Mouse (Mus musculus) kidney, postnatal 0 days (tissue): Measurements from ENCODE around the gene Ubqln4. TPM values are rescaled to one million over a fixed set of nuclear protein-coding genes. Genes with fewer than 3 reads are reported as not detected.

Experiments
- ATAC-seq: fragments of 200-750 bp; cut with Nextera tagmentation; replicated peaks from 2 replicates; pipeline ENCODE4 v1.8.0; 2017; ENCODE audit warnings: low read depth, moderate number of reproducible peaks, moderate TSS enrichment, moderate library complexity; ENCODE audit not compliant: low FRiP score
- DNase-seq: peaks from one replicate; pipeline ENCODE4 v3.0.0-alpha.2; 2016; ENCODE audit warnings: low spot score
- H3K27ac ChIP-seq: fragments of 300-500 bp; sonication (generic); 2 replicates; pipeline ENCODE4 v1.5.1; 2014; ENCODE audit warnings: mild to moderate bottlenecking
- H3K27me3 ChIP-seq: fragments of 300-500 bp; sonication (generic); 2 replicates; pipeline ENCODE4 v1.6.1; 2014; ENCODE audit warnings: low read length, mixed read lengths; ENCODE audit not compliant: insufficient read depth
- H3K36me3 ChIP-seq: fragments of 300-500 bp; sonication (generic); 2 replicates; pipeline ENCODE4 v1.6.1; 2014; ENCODE audit warnings: low read length, mixed read lengths; ENCODE audit not compliant: insufficient read depth
- H3K4me1 ChIP-seq: fragments of 300-500 bp; sonication (generic); replicated peaks from 2 replicates; pipeline ENCODE4 v1.6.1; 2014; ENCODE audit warnings: antibody characterized with exemption, low read length, mixed read lengths; ENCODE audit not compliant: insufficient read depth
- H3K4me2 ChIP-seq: fragments of 300-500 bp; sonication (generic); 2 replicates; pipeline ENCODE4 v1.6.1; 2014; ENCODE audit warnings: mild to moderate bottlenecking, low read length, moderate library complexity, mixed read lengths
- H3K4me3 ChIP-seq: fragments of 300-500 bp; sonication (generic); replicated peaks from 2 replicates; pipeline ENCODE4 v1.5.1; 2014; ENCODE audit warnings: low read depth, low read length
- H3K9ac ChIP-seq: fragments of 300-500 bp; sonication (generic); 2 replicates; pipeline ENCODE4 v1.6.1; 2014; ENCODE audit warnings: low read depth, low read length
- H3K9me3 ChIP-seq: fragments of 300-500 bp; sonication (generic); replicated peaks from 2 replicates; pipeline ENCODE4 v1.6.1; 2016; ENCODE audit warnings: low read length, inconsistent platforms, mixed read lengths
- CTCF ChIP-seq: IDR thresholded peaks from 2 replicates; pipeline ENCODE4 v1.5.1; 2016; ENCODE audit warnings: antibody characterized with exemption, low read depth, mild to moderate bottlenecking, moderate library complexity
- WGBS: fragments of 180-500 bp; shearing (Covaris S2); extraction: QIAGEN DNeasy Blood & Tissue Kit; methylation state at CpG from one replicate; pipeline ENCODE4 v1.1.7; 2014; 5-methylcytosine and 5-hydroxymethylcytosine counted together
- polyA plus RNA-seq: library from polyadenylated mRNA; unstranded; fragments of >200 nt; fragmentation: Nextera tagmentation; extraction: Ambion mirVana; gene quantifications from 2 replicates; pipeline ENCODE4 v1.2.1, GENCODE M21; 2015

Ubqln4 gene
- polyA plus RNA-seq, 1 experiment from 2014 or later = 35.1 TPM

GRCm38 (mm10) chr3:88514231-88515094 is 39.1 kb upstream of the Ubqln4 start:
- Histone ChIP-seq H3K9ac (no peak overlapping the region), H3K36me3 (no peaks in the 10 kb centered on the region), H3K4me1 (peaks cover 20% of the 10 kb centered on the region), H3K27me3 (no peaks in the 10 kb centered on the region), H3K9me3 (no peaks in the 10 kb centered on the region), H3K27ac (no peak overlapping the region), H3K4me3 (no peak overlapping the region), H3K4me2 (no peak overlapping the region)
- DNase-seq = no peak
- no peak for TF ChIP-seq CTCF
- ATAC-seq = no peak
- WGBS = 75% methylated on average over 10 of the region's 10 CpGs

GRCm38 (mm10) chr3:88515095-88515386 is 38.5 kb upstream of the Ubqln4 start:
- Histone ChIP-seq H3K36me3 (no peaks in the 10 kb centered on the region), H3K9ac (no peak overlapping the region), H3K27me3 (no peaks in the 10 kb centered on the region), H3K4me1 (peaks cover 20% of the 10 kb centered on the region; the same call in 1 of the 2 replicates), H3K4me3 (no peak overlapping the region), H3K9me3 (no peaks in the 10 kb centered on the region), H3K4me2 (no peak overlapping the region), H3K27ac (no peak overlapping the region)
- no peak for DNase-seq
- ATAC-seq = no peak
- WGBS = 100% methylated on average over 2 of the region's 2 CpGs
- no peak for TF ChIP-seq CTCF

- DNase-seq = no peak
- H3K4me3 ChIP-seq = no peak overlapping the region
- H3K4me2 ChIP-seq = no peak overlapping the region
- peaks cover 11% of the 10 kb centered on the region; the same call in 1 of the 2 replicates for H3K4me1 ChIP-seq
- H3K36me3 ChIP-seq = no peaks in the 10 kb centered on the region
- WGBS = 70% methylated on average over 2 of the region's 2 CpGs
- H3K27me3 ChIP-seq = no peaks in the 10 kb centered on the region
- H3K9me3 ChIP-seq = no peaks in the 10 kb centered on the region
- H3K9ac ChIP-seq = no peak overlapping the region
- TF ChIP-seq CTCF = no peak
- no peak overlapping the region for H3K27ac ChIP-seq
- ATAC-seq = no peak
Observed at GRCm38 (mm10) chr3:88516407-88516806, 37.2 kb upstream of the Ubqln4 start.

- no peaks in the 10 kb centered on the region for H3K4me1 ChIP-seq
- no peaks in the 10 kb centered on the region for H3K27me3 ChIP-seq
- TF ChIP-seq CTCF = no peak
- no peak overlapping the region for H3K4me2 ChIP-seq
- no peak overlapping the region for H3K9ac ChIP-seq
- H3K36me3 ChIP-seq = no peaks in the 10 kb centered on the region
- no peak overlapping the region for H3K4me3 ChIP-seq
- H3K27ac ChIP-seq = no peak overlapping the region
- WGBS = 69% methylated on average over 4 of the region's 4 CpGs
- no peaks in the 10 kb centered on the region for H3K9me3 ChIP-seq
- no peak for ATAC-seq
- DNase-seq = no peak
Observed at GRCm38 (mm10) chr3:88518411-88518810, 35.1 kb upstream of the Ubqln4 start.

- no peak for ATAC-seq
- H3K9ac ChIP-seq = no peak overlapping the region
- no peaks in the 10 kb centered on the region for H3K36me3 ChIP-seq
- WGBS = 74% methylated on average over 2 of the region's 2 CpGs
- H3K4me3 ChIP-seq = no peak overlapping the region
- no peak overlapping the region for H3K4me2 ChIP-seq
- H3K4me1 ChIP-seq = no peaks in the 10 kb centered on the region
- no peaks in the 10 kb centered on the region for H3K9me3 ChIP-seq
- no peak for TF ChIP-seq CTCF
- DNase-seq = no peak
- H3K27ac ChIP-seq = no peak overlapping the region
- no peaks in the 10 kb centered on the region for H3K27me3 ChIP-seq
Observed at GRCm38 (mm10) chr3:88520078-88520477, 33.5 kb upstream of the Ubqln4 start.

- H3K27me3 ChIP-seq = no peaks in the 10 kb centered on the region
- H3K9ac ChIP-seq = no peak overlapping the region
- 91% methylated on average over 6 of the region's 6 CpGs for WGBS
- no peak overlapping the region for H3K4me3 ChIP-seq
- TF ChIP-seq CTCF = no peak
- no peak overlapping the region for H3K27ac ChIP-seq
- no peaks in the 10 kb centered on the region for H3K36me3 ChIP-seq
- no peaks in the 10 kb centered on the region for H3K4me1 ChIP-seq
- DNase-seq (no peak), ATAC-seq (no peak)
- no peaks in the 10 kb centered on the region for H3K9me3 ChIP-seq
- H3K4me2 ChIP-seq = no peak overlapping the region
Observed at GRCm38 (mm10) chr3:88521156-88521555, 32.4 kb upstream of the Ubqln4 start.
